In the genomic region with DNA sequence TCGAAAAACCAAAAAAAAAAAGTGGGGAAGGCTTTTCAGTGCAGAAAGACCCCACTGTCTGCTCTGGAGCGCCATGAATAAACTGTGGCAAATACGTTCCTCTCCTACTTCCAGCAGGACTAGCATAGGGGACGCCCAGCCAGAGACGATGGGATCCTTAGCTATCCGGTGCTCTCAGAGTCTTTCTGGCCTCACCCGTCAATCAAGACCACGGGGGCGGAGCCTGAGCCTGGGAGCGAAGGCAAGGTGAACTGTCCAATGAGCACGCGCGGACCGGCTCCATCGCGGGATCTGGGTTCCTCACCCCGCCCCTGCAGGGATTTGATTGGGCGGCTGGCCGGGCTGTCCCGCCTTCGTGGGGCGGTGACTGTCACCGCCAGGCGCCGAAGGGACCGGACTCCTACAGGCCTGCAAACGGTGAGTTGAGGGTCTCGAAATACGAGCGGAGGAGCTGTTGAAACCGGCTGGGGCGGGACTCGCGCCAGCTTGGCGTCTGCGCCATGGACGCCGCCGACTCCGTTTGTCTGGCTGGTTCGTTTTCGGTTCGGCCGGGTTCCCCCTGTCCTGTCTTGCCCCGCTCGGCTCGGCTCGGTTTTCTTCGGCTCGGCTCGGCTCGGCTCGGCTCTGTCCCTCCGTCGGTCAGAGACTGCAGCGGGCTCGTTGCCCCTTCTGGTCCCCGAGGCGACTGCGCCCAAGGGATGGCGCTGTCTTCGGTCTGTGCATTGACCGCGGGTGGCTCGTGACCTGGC, we compare ENCODE assay signal across 1 mouse cellular context.
A peak's percentile ranks its signal among the peaks of the same experiment; 100 is the strongest.
TF ChIP-seq lines count a peak whose summit lies in the region.

A gene (plus strand): TSS at position 350 of the 749 bp plus-strand sequence.

TF ChIP-seq in MEL, 35 proteins besides CTCF, POLR2A, EP300 and RAD21 (continued from another document):
- TF ChIP-seq MAFK (IDR thresholded peaks at IDR 0.05; ENCODE audit: borderline replicate concordance, low read depth, low read length) (no peak), CHD2 (IDR thresholded peaks at IDR 0.05; ENCODE audit: low read length) (peak; percentile 94), MAZ (IDR thresholded peaks at IDR 0.05; ENCODE audit: low read depth, low read length) (peak; percentile 76; the same call in 1 of the 2 replicates), ETS1 (IDR thresholded peaks at IDR 0.05; ENCODE audit: low read depth, low read length) (no peak; the same call in 1 of the 2 replicates), NELFE (IDR thresholded peaks at IDR 0.05; ENCODE audit: low read depth, low read length) (peak; percentile 100), MYB (IDR thresholded peaks at IDR 0.05; ENCODE audit: low read depth, low read length) (no peak), SMC3 (IDR thresholded peaks at IDR 0.05; ENCODE audit: low read depth, low read length) (peak; percentile 37), TCF12 (IDR thresholded peaks at IDR 0.05; ENCODE audit: low read depth, low read length) (peak; percentile 83), ZNF384 (IDR thresholded peaks at IDR 0.05; ENCODE audit: low read depth, low read length) (peak; percentile 55)
